Mouse (Mus musculus): ENCODE measurements around the gene Olfr191.
"Not testable (repeated sequence)": the region's sequence is repeated elsewhere in the genome, so short reads cannot be mapped to it uniquely, and the experiment has no call there.

Gene Olfr191

GRCm38 (mm10) chr16:59089722-59090121, at the start of gene Olfr191:
Olfr191 (minus strand) TSS chr16:59089822.
- DNase-seq = not testable (repeated sequence)

DNA sequence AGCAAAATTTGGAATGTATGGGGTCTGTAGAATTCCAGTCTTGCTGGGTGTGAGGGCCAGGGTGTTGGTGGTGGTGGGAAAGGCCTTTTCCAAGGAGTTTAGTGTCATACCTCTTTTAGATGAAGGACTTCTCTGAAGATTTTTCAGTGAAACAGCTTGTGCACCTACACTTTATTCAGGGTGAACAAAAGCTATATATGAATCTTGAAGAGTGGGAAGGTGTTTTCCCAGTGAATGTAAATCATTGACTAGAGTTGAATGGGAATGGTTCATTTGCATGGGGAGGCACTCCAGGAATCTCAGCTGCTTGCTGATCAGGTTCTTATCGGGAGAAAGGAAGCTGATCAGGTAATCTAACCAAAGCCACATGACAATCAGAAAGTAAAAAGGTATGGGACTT, 41.1 kb upstream of the Olfr191 start:
- no peak for DNase-seq

DNA sequence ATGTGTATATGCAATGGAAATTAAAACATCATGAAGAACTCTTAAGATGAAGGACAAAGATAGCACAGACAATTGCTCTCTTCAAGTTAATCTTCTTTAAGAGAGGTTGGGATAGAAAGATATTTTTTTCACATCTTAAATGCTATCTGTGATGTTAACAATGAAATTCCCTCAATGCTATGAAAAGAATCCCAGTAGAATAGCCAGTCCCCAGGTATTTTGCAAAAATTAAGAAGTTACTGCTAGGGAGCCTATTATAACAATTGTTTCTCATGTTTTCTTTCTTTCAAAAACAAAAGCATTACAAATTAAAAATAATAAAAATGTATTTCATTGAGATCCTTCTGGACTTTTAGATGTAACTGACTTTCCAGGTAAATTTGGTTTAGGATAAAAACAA, 31.3 kb upstream of the Olfr191 start, which contains the start of gene Olfr194:
Olfr194 (minus strand) TSS at position 101 of the 400 bp plus-strand sequence.
- no peak for DNase-seq

DNA sequence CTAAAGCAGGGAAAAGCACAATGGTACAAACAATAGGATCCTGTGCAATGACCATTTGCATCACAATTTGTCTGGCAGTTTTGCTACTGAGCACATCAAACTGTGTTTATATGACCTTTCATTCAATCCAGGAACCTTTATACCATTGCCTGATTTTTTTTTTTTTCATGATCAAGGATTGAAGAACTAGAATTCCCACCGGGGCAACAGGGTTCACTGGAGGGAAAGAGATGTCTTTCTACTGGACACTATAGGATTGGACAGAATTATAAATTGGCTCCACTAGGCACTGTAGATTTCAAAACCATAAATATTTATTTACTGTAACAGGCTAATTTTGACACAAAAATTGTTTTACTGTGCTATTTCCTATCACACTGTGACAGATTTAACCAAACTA, 22.2 kb upstream of the Olfr191 start, which contains the start of gene Olfr193:
Olfr193 (minus strand) TSS at position 101 of the 400 bp plus-strand sequence.
- DNase-seq = no peak

- DNase-seq = not testable (repeated sequence)
Observed at GRCm38 (mm10) chr16:59108522-59108921, 18.9 kb upstream of the Olfr191 start.

GRCm38 (mm10) chr16:59105312-59105711, 15.7 kb upstream of the Olfr191 start:
- no peak for DNase-seq

DNA sequence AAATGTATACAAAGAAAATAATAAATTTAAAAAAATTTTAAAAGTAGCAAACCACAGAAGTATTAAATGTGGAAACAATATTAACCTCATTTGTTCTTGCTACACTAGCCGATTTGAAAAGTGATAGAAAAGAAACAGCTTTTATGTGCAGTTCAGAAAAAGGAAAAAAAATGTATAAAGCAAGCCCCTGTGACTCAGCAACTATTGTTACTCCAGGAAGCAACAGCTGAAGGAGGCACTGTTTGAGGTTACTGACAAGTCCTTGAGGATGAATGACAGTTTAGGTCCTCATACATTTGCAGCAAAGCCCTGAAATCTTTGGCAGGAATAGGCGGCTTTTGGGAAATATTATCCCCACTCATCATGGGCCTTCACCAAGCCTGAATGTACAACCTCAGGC, 8.5 kb downstream of the Olfr191 start:
- DNase-seq = not testable (repeated sequence)

- no peak for DNase-seq
Observed at GRCm38 (mm10) chr16:59077905-59078304, 11.7 kb downstream of the Olfr191 start, which contains the start of gene Olfr190. Olfr190 (minus strand) TSS chr16:59078005.

GRCm38 (mm10) chr16:59073520-59073919, 16.1 kb downstream of the Olfr191 start:
- no peak for DNase-seq

GRCm38 (mm10) chr16:59071755-59072154, 17.9 kb downstream of the Olfr191 start:
- DNase-seq = no peak

DNA sequence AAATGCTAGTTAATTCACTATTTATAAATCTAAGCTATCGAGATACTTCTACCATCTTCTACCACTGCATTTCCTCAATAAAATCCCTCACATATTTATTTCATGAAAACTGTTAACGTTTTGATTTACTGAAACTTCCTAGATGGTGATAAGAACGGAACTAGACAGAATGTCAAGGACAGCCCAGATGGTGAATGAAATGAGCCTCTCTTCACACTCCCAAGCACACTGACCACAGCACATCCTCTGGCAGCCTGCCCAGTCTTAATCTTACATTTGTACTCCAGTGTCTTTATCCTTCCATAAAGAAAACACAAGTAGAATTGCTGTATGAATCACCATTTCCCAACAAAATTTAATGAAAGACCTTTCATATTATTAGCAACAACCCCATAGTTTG, 27.2 kb downstream of the Olfr191 start:
- DNase-seq = not testable (repeated sequence)

DNA sequence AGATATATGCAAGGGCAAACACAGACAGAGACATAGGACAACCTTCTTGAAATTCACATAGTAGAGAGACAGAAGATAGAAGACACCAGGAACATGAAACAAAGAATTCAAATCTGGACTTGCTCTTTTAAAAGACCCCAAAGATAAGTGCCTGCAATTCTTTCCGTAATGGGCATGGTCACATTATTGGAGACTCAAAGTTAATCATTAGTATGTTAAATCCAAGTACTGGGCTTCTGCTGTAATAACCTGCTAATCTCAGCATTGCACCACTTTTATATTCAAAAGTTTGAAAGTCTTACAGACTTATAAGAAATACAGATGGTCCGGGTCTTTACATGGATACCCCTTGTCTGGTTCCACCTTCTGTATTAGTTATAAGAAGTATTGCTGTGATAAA, 40.3 kb downstream of the Olfr191 start:
- not testable (repeated sequence) for DNase-seq

- no peak for DNase-seq
Observed at GRCm38 (mm10) chr16:59048860-59049259, 40.8 kb downstream of the Olfr191 start.

GRCm38 (mm10) chr16:59047579-59047978, 42.0 kb downstream of the Olfr191 start:
- DNase-seq = no peak

GRCm38 (mm10) chr16:59045835-59046234, 43.8 kb downstream of the Olfr191 start:
- no peak for DNase-seq

DNA sequence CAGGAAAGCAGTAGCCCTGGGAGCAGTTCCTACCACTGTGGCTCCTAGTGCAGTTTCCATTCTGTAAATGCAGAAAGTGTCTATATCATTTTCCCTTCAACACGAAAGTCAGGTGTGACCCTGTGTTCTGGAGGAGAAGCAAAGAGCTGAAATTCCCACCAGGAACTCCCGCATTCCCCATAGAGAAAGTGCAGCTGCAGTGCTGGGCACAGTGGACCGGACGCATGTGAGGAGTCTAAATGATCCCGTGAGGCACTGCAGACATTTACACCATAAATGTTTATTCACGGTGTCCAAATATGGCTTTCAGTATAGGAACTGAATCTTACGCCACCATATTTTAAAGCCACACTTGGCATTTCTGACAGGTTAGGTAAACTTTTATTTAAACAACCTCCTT, 49.9 kb downstream of the Olfr191 start, which contains the start of gene Olfr187:
Olfr187 (minus strand) TSS at position 58 of the 400 bp plus-strand sequence.
- DNase-seq = no peak

Data from thymus, postnatal 4 days (tissue).